Mouse (Mus musculus) stomach, embryonic 16.5 days (tissue): ENCODE data around the gene Adad2. TPM values are rescaled to one million over a fixed set of nuclear protein-coding genes. Genes with fewer than 3 reads are reported as not detected.
A peak's percentile ranks its signal among the peaks of the same experiment; 100 is the strongest.

Experiments used
- ATAC-seq: fragments of 200-750 bp; cut with Nextera tagmentation; 2 replicates; pipeline ENCODE4 v1.8.0; 2017; ENCODE audit warnings: moderate number of reproducible peaks, moderate TSS enrichment; ENCODE audit not compliant: insufficient read depth, low FRiP score
- H3K27ac ChIP-seq: fragments of 300-500 bp; sonication (generic); 2 replicates; pipeline ENCODE4 v1.5.1; 2014; ENCODE audit warnings: low read length
- H3K27me3 ChIP-seq: fragments of 300-500 bp; sonication (generic); 2 replicates; pipeline ENCODE4 v1.6.1; 2014; ENCODE audit warnings: low read length, control low read depth, mixed read lengths; ENCODE audit not compliant: control insufficient read depth, insufficient read depth
- H3K36me3 ChIP-seq: fragments of 300-500 bp; sonication (generic); 2 replicates; pipeline ENCODE4 v1.6.1; 2014; ENCODE audit warnings: low read length; ENCODE audit not compliant: control insufficient read depth, insufficient read depth
- H3K4me1 ChIP-seq: fragments of 300-500 bp; sonication (generic); 2 replicates; pipeline ENCODE4 v1.6.1; 2014; ENCODE audit warnings: low read length, control low read depth, mixed read lengths; ENCODE audit not compliant: control insufficient read depth, insufficient read depth
- H3K4me2 ChIP-seq: fragments of 300-500 bp; sonication (generic); 2 replicates; pipeline ENCODE4 v1.6.1; 2014; ENCODE audit warnings: low read depth, low read length, mixed read lengths
- H3K4me3 ChIP-seq: fragments of 300-500 bp; sonication (generic); replicated peaks from 2 replicates; pipeline ENCODE4 v1.5.1; 2014; ENCODE audit warnings: mild to moderate bottlenecking, low read length
- H3K9ac ChIP-seq: fragments of 300-500 bp; sonication (generic); 2 replicates; pipeline ENCODE4 v1.6.1; 2014; ENCODE audit warnings: low read length
- H3K9me3 ChIP-seq: fragments of 300-500 bp; sonication (generic); replicated peaks from 2 replicates; pipeline ENCODE4 v1.6.1; 2016; ENCODE audit warnings: low read length, control low read depth; ENCODE audit not compliant: control insufficient read depth
- WGBS: fragments of 180-500 bp; shearing (Covaris S2); extraction: QIAGEN DNeasy Blood & Tissue Kit; methylation state at CpG from one replicate; pipeline ENCODE4 v1.1.7; 2014; 5-methylcytosine and 5-hydroxymethylcytosine counted together
- polyA plus RNA-seq: library from polyadenylated mRNA; unstranded; fragments of >200 nt; fragmentation: Nextera tagmentation; extraction: Ambion mirVana; gene quantifications from 2 replicates; pipeline ENCODE4 v1.2.1, GENCODE M21; 2015

Gene Adad2
- polyA plus RNA-seq, 1 experiment from 2014 or later: 0.06 TPM

DNA sequence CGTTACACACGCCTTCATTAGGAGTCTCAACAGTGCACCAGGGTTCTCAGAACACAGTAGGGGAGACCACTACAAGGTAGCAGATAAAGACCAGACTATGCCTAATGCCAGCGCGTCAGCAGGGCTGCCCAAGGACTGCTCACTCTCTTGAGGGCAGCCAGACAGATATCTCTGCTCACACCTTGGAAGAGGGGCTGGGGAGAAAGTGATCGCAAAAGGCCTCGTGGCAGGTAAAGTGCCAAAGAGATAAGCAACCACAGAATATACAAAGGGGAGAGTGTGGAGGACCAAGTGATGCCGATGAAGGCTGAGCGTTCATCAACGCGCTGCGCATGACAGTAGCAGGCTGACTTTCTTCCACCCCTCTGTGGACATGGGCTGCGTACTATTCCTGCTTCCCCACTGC, 8.1 kb upstream of the Adad2 start:
- Histone ChIP-seq H3K27me3 (no peaks in the 10 kb centered on the region), H3K4me2 (peak overlapping the region; percentile 86), H3K9ac (peak overlapping the region; percentile 92), H3K36me3 (peaks cover 17% of the 10 kb centered on the region), H3K9me3 (0 out of 2 replicates have a peak, but pooled peaks cover 4% of the 10 kb centered on the region), H3K4me1 (peaks cover 10% of the 10 kb centered on the region), H3K27ac (peak overlapping the region; percentile 61; the same call in 1 of the 2 replicates), H3K4me3 (peak overlapping the region; percentile 82)
- 27% methylated on average over 12 of the region's 12 CpGs for WGBS
- ATAC-seq: no peak

DNA sequence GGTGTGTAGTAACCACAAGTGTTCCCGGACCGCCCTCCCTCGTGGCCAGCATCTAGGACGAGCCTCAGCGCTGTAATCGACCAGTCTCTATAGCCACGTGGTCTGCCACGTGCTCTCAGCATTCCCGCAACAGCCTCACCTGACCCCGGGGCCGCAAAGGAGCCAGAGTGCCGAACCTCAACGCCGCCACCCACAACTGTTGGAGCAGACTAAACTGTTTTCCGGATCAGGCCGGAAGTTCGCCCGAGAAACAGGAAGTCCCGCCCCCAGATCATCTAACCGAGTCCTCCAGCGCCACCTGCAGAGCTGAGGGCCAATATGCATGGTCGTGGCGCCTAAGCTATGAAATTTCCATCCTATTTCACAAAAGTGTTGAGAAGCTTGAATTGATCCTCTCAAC, 7.6 kb upstream of the Adad2 start, which contains the start of gene Taf1c:
TSS of gene Taf1c (minus strand) at position 227 of the 400 bp plus-strand sequence.
- H3K4me3 ChIP-seq: peak within 1 kb of the TSS; percentile 82
- H3K27ac ChIP-seq: peak within 1 kb of the TSS; percentile 61
- peak within 1 kb of the TSS; percentile 92 for H3K9ac ChIP-seq
- 0 out of 2 replicates have a peak, but pooled peaks cover 7% of the 10 kb centered on the region for H3K9me3 ChIP-seq
- H3K4me2 ChIP-seq: peak within 1 kb of the TSS; percentile 86
- no peaks in the 10 kb centered on the region for H3K27me3 ChIP-seq
- peaks cover 17% of the 10 kb centered on the region for H3K36me3 ChIP-seq
- ATAC-seq: peak; percentile 87
- under 1% methylated on average over 23 of the region's 23 CpGs for WGBS
- peaks cover 10% of the 10 kb centered on the region for H3K4me1 ChIP-seq

DNA sequence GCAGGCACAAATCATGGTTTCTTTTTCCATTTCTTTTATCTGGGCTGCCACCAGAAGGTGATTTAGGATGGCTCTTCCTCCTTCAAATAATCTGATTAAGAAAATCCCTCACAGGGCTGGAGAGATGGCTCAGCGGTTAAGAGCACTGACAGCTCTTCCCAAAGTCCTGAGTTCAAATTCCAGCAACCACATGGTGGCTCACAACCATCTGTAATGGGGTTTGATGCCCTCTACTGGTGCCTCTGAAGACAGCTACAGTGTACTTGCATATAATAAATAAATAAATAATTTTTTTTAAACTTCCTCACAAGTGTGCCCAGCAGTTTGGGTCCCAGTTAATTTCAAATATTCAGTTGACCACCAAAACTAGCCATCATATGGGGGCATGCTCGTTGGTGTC, 6.3 kb upstream of the Adad2 start:
- Histone ChIP-seq H3K4me3 (no peak overlapping the region), H3K4me2 (no peak overlapping the region), H3K9ac (no peak overlapping the region), H3K9me3 (0 out of 2 replicates have a peak, but pooled peaks cover 7% of the 10 kb centered on the region), H3K27me3 (no peaks in the 10 kb centered on the region), H3K4me1 (peaks cover 10% of the 10 kb centered on the region), H3K36me3 (peaks cover 11% of the 10 kb centered on the region), H3K27ac (no peak overlapping the region)
- WGBS: 83% methylated on average over 2 of the region's 2 CpGs
- no peak for ATAC-seq

DNA sequence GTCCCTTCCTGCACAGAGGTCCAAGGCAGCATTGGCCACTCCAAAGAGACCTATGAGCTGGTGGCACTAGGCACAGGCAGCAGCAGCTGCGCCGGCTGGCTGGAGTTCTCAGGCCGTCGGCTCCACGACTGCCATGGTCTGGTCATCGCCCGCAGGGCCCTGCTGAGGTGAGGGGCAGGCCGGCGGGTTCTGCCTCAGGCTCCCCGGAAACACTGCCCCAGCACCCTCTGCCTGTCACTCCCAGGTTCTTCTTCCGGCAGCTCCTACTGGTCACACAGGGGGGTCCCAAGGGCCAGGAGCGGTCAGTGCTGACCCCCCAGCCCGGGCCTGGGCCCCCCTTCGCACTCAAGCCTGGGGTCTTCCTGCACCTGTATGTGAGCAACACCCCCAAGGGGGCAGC, 2.5 kb downstream of the Adad2 start:
- H3K36me3 ChIP-seq: no peaks in the 10 kb centered on the region
- ATAC-seq: no peak
- WGBS: 82% methylated on average over 14 of the region's 14 CpGs

DNA sequence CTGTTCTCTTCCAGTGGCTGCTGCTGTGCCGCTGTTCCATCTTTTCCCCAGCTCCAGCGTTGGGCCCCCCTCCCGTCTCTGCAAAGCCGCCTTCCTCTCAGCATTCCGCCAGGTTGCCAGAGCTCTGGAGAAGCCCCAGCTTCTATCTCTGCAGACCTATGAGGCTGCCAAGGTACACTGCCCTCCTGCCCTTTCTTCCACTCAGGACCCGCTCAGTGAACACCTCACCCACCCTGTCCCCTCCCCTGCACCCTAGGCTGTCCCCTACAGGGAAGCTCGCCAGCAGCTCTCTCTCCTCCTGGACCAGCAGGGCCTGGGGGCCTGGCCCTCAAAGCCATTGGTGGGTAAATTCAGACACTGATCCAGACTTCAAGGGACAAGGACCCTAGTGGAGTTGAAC, 3.8 kb downstream of the Adad2 start:
- no peak overlapping the region for H3K27ac ChIP-seq
- no peaks in the 10 kb centered on the region for H3K4me1 ChIP-seq
- no peak for ATAC-seq
- no peak overlapping the region for H3K4me2 ChIP-seq
- H3K27me3 ChIP-seq: no peaks in the 10 kb centered on the region
- no peaks in the 10 kb centered on the region for H3K36me3 ChIP-seq
- H3K4me3 ChIP-seq: no peak overlapping the region
- no peak overlapping the region for H3K9ac ChIP-seq
- H3K9me3 ChIP-seq: no peaks in the 10 kb centered on the region
- WGBS: 78% methylated on average over 7 of the region's 7 CpGs

More for the DNA sequence above, 2.5 kb downstream of the Adad2 start:
- Histone ChIP-seq H3K27me3 (no peaks in the 10 kb centered on the region), H3K4me1 (no peaks in the 10 kb centered on the region), H3K4me3 (no peak overlapping the region), H3K27ac (no peak overlapping the region), H3K4me2 (no peak overlapping the region), H3K9me3 (no peaks in the 10 kb centered on the region), H3K9ac (no peak overlapping the region)

DNA sequence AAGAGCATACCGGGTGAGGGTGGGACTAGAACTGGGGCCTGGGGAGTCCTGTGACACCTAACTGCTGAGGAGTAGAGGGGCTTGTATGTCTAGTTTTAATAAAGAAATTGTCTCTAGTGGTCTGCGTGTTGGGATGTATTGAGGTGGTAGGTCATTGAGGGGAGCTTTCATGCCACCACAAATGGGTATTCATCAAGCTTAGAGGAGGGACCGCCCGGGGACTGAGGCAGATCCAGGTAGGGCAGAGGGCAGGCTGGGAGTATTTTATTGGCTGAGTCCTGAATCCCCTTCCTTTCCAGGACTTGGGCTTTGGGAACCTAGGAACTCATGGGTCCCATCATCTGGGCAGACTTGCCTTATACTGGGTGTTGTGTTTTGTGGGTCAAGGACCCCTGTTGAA, 4.3 kb downstream of the Adad2 start:
- no peaks in the 10 kb centered on the region for H3K36me3 ChIP-seq
- ATAC-seq: no peak
- WGBS: 90% methylated on average over 4 of the region's 4 CpGs
- H3K27ac ChIP-seq: no peak overlapping the region
- H3K9ac ChIP-seq: no peak overlapping the region
- no peaks in the 10 kb centered on the region for H3K9me3 ChIP-seq
- no peaks in the 10 kb centered on the region for H3K27me3 ChIP-seq
- H3K4me1 ChIP-seq: no peaks in the 10 kb centered on the region
- no peak overlapping the region for H3K4me2 ChIP-seq
- H3K4me3 ChIP-seq: no peak overlapping the region

DNA sequence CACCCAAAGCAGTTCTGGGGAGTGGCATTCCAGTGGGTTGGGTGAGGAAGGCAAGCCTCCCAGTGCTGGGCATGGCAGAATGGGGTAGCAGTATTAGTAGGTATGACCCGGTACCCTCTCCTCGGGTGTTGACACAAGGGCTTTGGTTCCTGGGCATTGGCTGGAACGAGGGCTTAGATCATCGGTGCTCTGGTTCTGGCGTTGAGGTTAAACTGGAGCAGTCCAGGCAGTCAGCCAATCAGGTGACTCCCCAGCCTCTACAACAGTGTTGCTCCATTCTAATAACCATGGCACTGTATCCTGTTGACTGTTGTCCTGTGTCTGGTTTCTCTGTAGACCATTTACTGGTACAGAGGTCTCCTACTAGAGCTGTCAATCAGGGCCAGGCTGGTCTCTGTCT, 5.0 kb downstream of the Adad2 start:
- H3K27ac ChIP-seq: no peak overlapping the region
- H3K36me3 ChIP-seq: no peaks in the 10 kb centered on the region
- H3K27me3 ChIP-seq: no peaks in the 10 kb centered on the region
- no peaks in the 10 kb centered on the region for H3K9me3 ChIP-seq
- no peak overlapping the region for H3K4me3 ChIP-seq
- 81% methylated on average over 5 of the region's 5 CpGs for WGBS
- no peak for ATAC-seq
- no peaks in the 10 kb centered on the region for H3K4me1 ChIP-seq
- H3K4me2 ChIP-seq: no peak overlapping the region
- H3K9ac ChIP-seq: no peak overlapping the region

DNA sequence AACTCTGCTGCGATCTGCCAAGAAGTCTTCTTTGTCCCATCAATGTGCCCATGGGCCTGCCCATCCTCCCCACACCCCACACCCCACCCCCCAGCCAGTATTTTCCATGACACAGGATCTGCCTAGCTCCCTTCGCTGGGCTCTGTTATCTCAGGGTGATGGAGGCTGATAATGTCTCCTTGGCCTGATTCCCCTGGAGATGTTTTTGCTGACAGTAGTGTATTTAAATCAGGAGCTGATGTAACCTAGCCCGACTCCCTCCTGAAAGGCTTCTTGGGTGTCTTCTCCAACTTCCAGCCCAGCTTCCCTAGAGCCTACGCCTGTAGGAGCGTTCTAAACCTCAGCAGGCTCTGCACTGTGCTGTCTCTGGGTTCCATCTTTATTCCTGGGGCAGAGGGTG, 6.3 kb downstream of the Adad2 start:
- Histone ChIP-seq H3K4me3 (no peak overlapping the region), H3K9ac (no peak overlapping the region), H3K27me3 (no peaks in the 10 kb centered on the region), H3K36me3 (no peaks in the 10 kb centered on the region), H3K9me3 (no peaks in the 10 kb centered on the region), H3K4me1 (no peaks in the 10 kb centered on the region), H3K27ac (no peak overlapping the region), H3K4me2 (no peak overlapping the region)
- WGBS: 49% methylated on average over 5 of the region's 5 CpGs
- no peak for ATAC-seq

DNA sequence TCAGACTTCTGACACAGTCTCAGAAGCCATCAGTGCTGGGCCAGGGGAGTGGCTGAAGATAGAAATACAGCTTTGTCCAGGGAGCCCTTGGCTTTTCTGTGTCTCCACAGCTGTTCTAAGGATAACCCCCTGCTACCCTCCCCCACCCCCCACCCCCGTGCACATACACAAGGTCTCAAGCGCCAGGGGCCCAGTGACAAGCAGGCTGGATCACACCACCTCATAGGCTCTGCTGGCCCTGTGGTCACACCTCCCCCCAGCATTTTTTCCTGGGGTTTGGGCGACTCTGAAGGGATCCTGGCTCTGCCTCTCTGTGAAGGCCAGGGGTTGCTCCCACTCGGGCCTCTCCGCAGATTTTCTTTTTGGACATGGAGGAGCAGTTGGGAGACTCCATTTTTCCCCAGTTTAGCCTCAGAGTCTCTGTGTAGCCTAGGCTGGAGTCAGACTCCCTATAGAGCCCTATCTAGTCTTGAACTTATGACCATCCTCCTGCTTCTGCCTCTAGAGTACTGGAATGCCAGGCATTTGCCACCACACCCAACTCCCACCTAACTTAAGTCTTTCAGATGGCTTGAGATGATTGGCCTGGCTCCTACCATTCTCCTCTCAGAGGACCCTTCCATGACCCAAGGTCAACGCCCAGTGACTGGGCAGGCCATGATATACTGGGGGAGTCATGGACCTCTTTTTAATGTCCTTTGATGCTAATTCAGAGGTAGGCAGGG, 7.7 kb downstream of the Adad2 start:
- Histone ChIP-seq H3K27me3 (no peaks in the 10 kb centered on the region), H3K4me2 (no peak overlapping the region), H3K27ac (no peak overlapping the region), H3K4me1 (no peaks in the 10 kb centered on the region), H3K4me3 (no peak overlapping the region), H3K36me3 (no peaks in the 10 kb centered on the region), H3K9ac (no peak overlapping the region), H3K9me3 (no peaks in the 10 kb centered on the region)
- no peak for ATAC-seq
- WGBS: 67% methylated on average over 6 of the region's 6 CpGs
